Mouse (Mus musculus) CH12.LX (cell line): ENCODE measurements around the gene Pdcd6. TPM values are rescaled to one million over a fixed set of nuclear protein-coding genes. Genes with fewer than 3 reads are reported as not detected.

Experiments used
- DNase-seq: peaks from one replicate; pipeline ENCODE4 v3.0.0-alpha.2; 2013; ENCODE audit errors: extremely low read depth
- H3K27ac ChIP-seq: 2 replicates; pipeline ENCODE4 v1.5.1; 2012; ENCODE audit warnings: low read depth, mild to moderate bottlenecking, control low read depth, moderate library complexity; ENCODE audit not compliant: insufficient read depth
- H3K27me3 ChIP-seq: replicated peaks from 2 replicates; pipeline ENCODE3; 2012; ENCODE audit warnings: inconsistent platforms
- H3K36me3 ChIP-seq, 2 experiments: replicated peaks in 1 of 2; 2 replicates each; pipeline versions ENCODE3 to v1.6.1; 2012; ENCODE audit warnings: inconsistent platforms in 1 of 2, low read length in 1 of 2, mild to moderate bottlenecking in 1 of 2, mixed read lengths in 1 of 2, moderate library complexity in 1 of 2; ENCODE audit not compliant: control insufficient read depth in 1 of 2, insufficient read depth in 1 of 2
- H3K4me1 ChIP-seq, 2 experiments: 2 replicates each; pipeline ENCODE4 v1.6.1; 2012; ENCODE audit warnings: inconsistent platforms in 1 of 2, moderate library complexity in 1 of 2; ENCODE audit not compliant: insufficient read depth in 2 of 2, control insufficient read depth in 1 of 2
- H3K4me2 ChIP-seq: 2 replicates; pipeline ENCODE4 v1.6.1; 2012; ENCODE audit warnings: low read depth, mild to moderate bottlenecking, control low read depth; ENCODE audit not compliant: poor library complexity, insufficient read depth, severe bottlenecking
- H3K4me3 ChIP-seq, 3 experiments: fragments of 150-350 bp in 1 of 3; sonication (generic) in 1 of 3; replicated peaks in 1 of 3; 2 replicates each; pipeline versions ENCODE3 to v1.5.1; 2011 to 2012; ENCODE audit warnings: low read depth in 2 of 3, low read length in 2 of 3, mild to moderate bottlenecking in 2 of 3, moderate library complexity in 2 of 3, control low read depth in 1 of 3, improper control_type of control experiment in 1 of 3, inconsistent platforms in 1 of 3, mixed read lengths in 1 of 3; ENCODE audit not compliant: poor library complexity in 1 of 3
- H3K79me2 ChIP-seq: replicated peaks from 2 replicates; pipeline ENCODE4 v1.6.1; 2012; ENCODE audit warnings: mild to moderate bottlenecking, moderate library complexity; ENCODE audit not compliant: control insufficient read depth, poor library complexity, insufficient read depth, severe bottlenecking; ENCODE audit errors: extremely low read depth
- H3K9ac ChIP-seq: 2 replicates; pipeline ENCODE4 v1.6.1; 2012; ENCODE audit warnings: low read depth, mild to moderate bottlenecking, control low read depth, moderate library complexity; ENCODE audit not compliant: insufficient read depth
- H3K9me3 ChIP-seq: replicated peaks from 2 replicates; pipeline ENCODE3; 2012; ENCODE audit warnings: low read length, inconsistent platforms, mixed read lengths
- CHD1 ChIP-seq: IDR thresholded peaks from 2 replicates; pipeline ENCODE4 v1.6.1; 2012; ENCODE audit warnings: low read depth, low read length, improper control_type of control experiment, inconsistent platforms
- CTCF ChIP-seq, 2 experiments: IDR thresholded peaks in 1 of 2; conservative IDR thresholded peaks in 1 of 2; 2 replicates each; pipeline ENCODE4 v1.5.1; 2011 to 2012; ENCODE audit warnings: low read depth in 2 of 2, low read length in 2 of 2, improper control_type of control experiment in 1 of 2, inconsistent platforms in 1 of 2, mild to moderate bottlenecking in 1 of 2, moderate library complexity in 1 of 2
- E2F4 ChIP-seq: IDR thresholded peaks from 2 replicates; pipeline ENCODE4 v1.6.1; 2011; ENCODE audit warnings: low read depth, low read length, improper control_type of control experiment; ENCODE audit not compliant: insufficient replicate concordance
- ELF1 ChIP-seq: IDR thresholded peaks from 2 replicates; pipeline ENCODE4 v1.6.1; 2014; ENCODE audit warnings: low read depth, mild to moderate bottlenecking, inconsistent platforms, low read length, improper control_type of control experiment
- GABPA ChIP-seq: IDR thresholded peaks from 2 replicates; pipeline ENCODE4 v1.6.1; 2012; ENCODE audit warnings: low read depth, low read length, improper control_type of control experiment, inconsistent platforms; ENCODE audit not compliant: insufficient replicate concordance
- HCFC1 ChIP-seq: IDR thresholded peaks from 2 replicates; pipeline ENCODE4 v1.6.1; 2012; ENCODE audit warnings: low read depth, mild to moderate bottlenecking, inconsistent platforms, low read length, improper control_type of control experiment
- JUND ChIP-seq: conservative IDR thresholded peaks from 2 replicates; pipeline ENCODE4 v1.6.1; 2011; ENCODE audit warnings: low read depth, low read length, improper control_type of control experiment
- KAT2A ChIP-seq: IDR thresholded peaks from 2 replicates; pipeline ENCODE4 v1.6.1; 2012; ENCODE audit warnings: low read length, improper control_type of control experiment, inconsistent platforms; ENCODE audit not compliant: insufficient replicate concordance
- MAFK ChIP-seq: IDR thresholded peaks from 2 replicates; pipeline ENCODE4 v1.6.1; 2011; ENCODE audit warnings: low read length, improper control_type of control experiment; ENCODE audit not compliant: insufficient replicate concordance
- MAX ChIP-seq: IDR thresholded peaks from 2 replicates; pipeline ENCODE4 v1.6.1; 2011; ENCODE audit warnings: low read length, improper control_type of control experiment
- MAZ ChIP-seq: IDR thresholded peaks from 2 replicates; pipeline ENCODE4 v1.6.1; 2012; ENCODE audit warnings: low read depth, mild to moderate bottlenecking, inconsistent platforms, low read length, improper control_type of control experiment, moderate library complexity
- MXI1 ChIP-seq: IDR thresholded peaks from 2 replicates; pipeline ENCODE4 v1.6.1; 2011; ENCODE audit warnings: mild to moderate bottlenecking, low read depth, low read length, improper control_type of control experiment
- MYC ChIP-seq: IDR thresholded peaks from 2 replicates; pipeline ENCODE4 v1.6.1; 2011; ENCODE audit warnings: low read depth, mild to moderate bottlenecking, improper control_type of control experiment, low read length
- NELFE ChIP-seq: IDR thresholded peaks from 2 replicates; pipeline ENCODE4 v1.6.1; 2011; ENCODE audit warnings: low read depth, low read length, improper control_type of control experiment
- NRF1 ChIP-seq: IDR thresholded peaks from 2 replicates; pipeline ENCODE4 v1.6.1; 2014; ENCODE audit warnings: low read depth, mild to moderate bottlenecking, inconsistent platforms, low read length, improper control_type of control experiment, moderate library complexity
- PAX5 ChIP-seq: IDR thresholded peaks from 2 replicates; pipeline ENCODE4 v1.6.1; 2012; ENCODE audit warnings: low read length, inconsistent platforms, mixed read lengths
- POLR2A ChIP-seq: IDR thresholded peaks from 2 replicates; pipeline ENCODE4 v1.6.1; 2011; ENCODE audit warnings: low read depth, mild to moderate bottlenecking, improper control_type of control experiment, low read length
- POLR2AphosphoS2 ChIP-seq: IDR thresholded peaks from 2 replicates; pipeline ENCODE4 v1.6.1; 2011; ENCODE audit warnings: low read depth, low read length, improper control_type of control experiment
- SIN3A ChIP-seq: IDR thresholded peaks from 2 replicates; pipeline ENCODE4 v1.6.1; 2012; ENCODE audit warnings: low read length, improper control_type of control experiment, inconsistent platforms
- TBP ChIP-seq: conservative IDR thresholded peaks from 2 replicates; pipeline ENCODE4 v1.6.1; 2011; ENCODE audit warnings: low read depth, low read length, improper control_type of control experiment
- TCF12 ChIP-seq: IDR thresholded peaks from 2 replicates; pipeline ENCODE4 v1.6.1; 2014; ENCODE audit warnings: low read depth, mild to moderate bottlenecking, inconsistent platforms, low read length, improper control_type of control experiment
- USF1 ChIP-seq: IDR thresholded peaks from 2 replicates; pipeline ENCODE4 v1.6.1; 2014; ENCODE audit warnings: low read depth, mild to moderate bottlenecking, inconsistent platforms, low read length, improper control_type of control experiment
- USF2 ChIP-seq: conservative IDR thresholded peaks from 2 replicates; pipeline ENCODE4 v1.6.1; 2011; ENCODE audit warnings: low read depth, low read length, improper control_type of control experiment
- ZC3H11A ChIP-seq: IDR thresholded peaks from 2 replicates; pipeline ENCODE4 v1.6.1; 2012; ENCODE audit warnings: low read depth, mild to moderate bottlenecking, inconsistent platforms, low read length, improper control_type of control experiment
- ZKSCAN1 ChIP-seq: IDR thresholded peaks from 2 replicates; pipeline ENCODE4 v1.6.1; 2012; ENCODE audit warnings: low read depth, inconsistent platforms, low read length, improper control_type of control experiment, borderline replicate concordance
- dilution Hi-C: fragments of 300-500 bp; cut with MboI; formaldehyde crosslinking; loops from 2 replicates; pipeline ENCODE4 v1.14.3; 2020; ENCODE audit warnings: low sequenced_read_pairs; ENCODE audit not compliant: extremely low pct_unique_long_range_greater_than_20kb, extremely low pct_ligation_motif_present
- in situ Hi-C: fragments of 300-500 bp; cut with MboI; formaldehyde crosslinking; loops from 3 replicates; pipeline ENCODE4 v1.14.3; 2019; ENCODE audit warnings: low sequenced_read_pairs, low pct_ligation_motif_present, low pct_unique_long_range_greater_than_20kb, mixed read lengths
- polyA plus RNA-seq: library from polyadenylated mRNA; unstranded; fragments of >175 nt; gene quantifications from 2 replicates; pipeline ENCODE4 v1.2.1, GENCODE M21; 2012; ENCODE audit warnings: low read depth; ENCODE audit not compliant: insufficient read length
- total RNA-seq, 2 experiments: library from RNA; depleted of rRNA; stranded (reverse); fragments of 300-350 nt in 1 of 2; fragments of >200 nt in 1 of 2; gene quantifications; 2 replicates each; pipeline ENCODE4 v1.2.3; 2012 to 2014

The Pdcd6 gene
- total RNA-seq (2012; rRNA removed) (124 and 134 TPM in 2 replicates), total RNA-seq (2014; rRNA removed) (213 and 246 TPM in 2 replicates), polyA plus RNA-seq (136 and 139 TPM in 2 replicates)

DNA sequence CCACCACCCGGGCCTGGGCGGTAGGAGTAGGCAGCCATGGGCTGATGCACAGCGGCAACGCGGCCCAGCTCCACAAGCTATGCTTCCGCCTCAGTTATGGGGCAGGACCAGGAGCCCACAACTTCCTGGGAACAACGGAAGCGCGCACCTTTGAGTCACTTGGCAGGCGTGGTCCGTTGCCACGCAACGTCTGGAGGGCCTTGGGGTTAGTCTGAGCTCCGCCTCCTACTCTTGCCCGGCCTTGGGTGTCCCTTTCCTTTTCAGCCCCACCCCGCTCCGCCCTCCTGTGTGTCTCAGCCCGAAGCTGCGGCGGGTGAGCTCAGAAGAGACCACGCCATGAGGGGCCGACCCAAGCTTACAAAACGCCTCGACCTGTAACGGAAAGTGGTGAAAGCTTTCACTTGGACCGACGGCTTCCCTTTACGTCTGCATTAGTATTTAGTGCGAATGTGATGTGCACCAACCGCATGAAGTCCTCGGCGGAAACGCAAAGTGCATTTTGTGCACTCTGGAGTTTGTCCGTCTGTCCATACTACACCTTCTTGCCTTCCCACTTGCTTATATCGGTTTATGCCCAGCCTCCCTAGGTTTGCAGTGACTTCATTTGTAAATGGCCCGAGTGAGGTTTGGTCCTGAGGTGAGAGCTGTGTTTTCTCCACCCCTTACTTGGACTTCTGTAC lies at the start of gene Pdcd6:
Gene Pdcd6 (minus strand): TSS at position 411 of the 680 bp plus-strand sequence.
- H3K9ac ChIP-seq: peak within 1 kb of the TSS; percentile 73
- peaks cover 23 to 52% of the 10 kb centered on the region in 2 experiments for H3K36me3 ChIP-seq
- peak; percentile 99 for DNase-seq
- in situ Hi-C loops: no loop called here
- peak within 1 kb of the TSS; percentile 40; the same call in 1 of the 2 replicates for H3K27ac ChIP-seq
- peaks cover 0 to 25% of the 10 kb centered on the region in 2 experiments; a peak in 2 of 4 replicates for H3K4me1 ChIP-seq
- peak within 1 kb of the TSS; percentile 84 to 97 (median 90) for H3K4me3 ChIP-seq
- H3K79me2 ChIP-seq: peaks cover 23% of the 10 kb centered on the region
- H3K9me3 ChIP-seq: no peaks in the 10 kb centered on the region
- no peak for TF ChIP-seq JUND
- TF ChIP-seq MYC: peak; percentile 63; the same call in 1 of the 2 replicates
- peak; percentile 66 for TF ChIP-seq TBP
- TF ChIP-seq USF2: no peak
- peak; percentile 77 for TF ChIP-seq HCFC1
- TF ChIP-seq ELF1: peak; percentile 93
- TF ChIP-seq NRF1: 0 out of 2 replicates have a peak, but pooled peaks have one; percentile 6
- peak; percentile 74 for TF ChIP-seq NELFE
- TF ChIP-seq CTCF (conservative IDR thresholded peaks at IDR 0.05 in 1 of 2, IDR thresholded peaks at IDR 0.05 in 1 of 2; ENCODE audit: low read depth in 2 of 2, low read length in 2 of 2): no peak
- peak; percentile 36 for TF ChIP-seq TCF12
- peak; percentile 75; the same call in 1 of the 2 replicates for TF ChIP-seq MXI1
- no peak for TF ChIP-seq ZKSCAN1
- TF ChIP-seq POLR2AphosphoS2: peak; percentile 83
- TF ChIP-seq MAFK: no peak
- TF ChIP-seq CHD1: no peak
- peak; percentile 53; the same call in 1 of the 2 replicates for TF ChIP-seq MAX
- peak; percentile 44; the same call in 1 of the 2 replicates for TF ChIP-seq KAT2A
- peak; percentile 87 for TF ChIP-seq POLR2A
- peak; percentile 85 for TF ChIP-seq SIN3A
- H3K4me2 ChIP-seq: peak within 1 kb of the TSS; percentile 73
- no peaks in the 10 kb centered on the region for H3K27me3 ChIP-seq
- dilution Hi-C loops: no loop called here

DNA sequence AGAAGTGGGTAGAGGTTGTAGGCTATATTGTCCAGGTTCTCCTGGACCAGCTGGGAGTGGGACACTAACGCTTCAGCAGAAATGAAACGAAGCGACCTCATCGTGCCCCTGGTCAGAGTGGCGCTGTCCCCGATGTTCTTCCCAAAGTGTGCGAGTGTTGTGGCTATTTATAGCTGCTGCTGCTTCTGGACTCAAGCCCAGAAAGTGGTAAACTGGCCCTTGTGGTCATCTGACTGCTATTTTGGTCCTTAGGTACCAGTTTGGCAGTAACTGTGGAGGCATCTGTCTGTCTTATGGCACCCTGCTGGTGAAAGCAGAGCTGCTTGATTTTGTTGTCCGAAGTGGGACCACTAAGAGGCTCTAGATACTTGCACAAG lies 46.5 kb upstream of the Pdcd6 start, which contains the start of gene Lrrc14b:
Gene Lrrc14b (minus strand): TSS at position 147 of the 377 bp plus-strand sequence.
- in situ Hi-C loops (no loop called here), dilution Hi-C loops (no loop called here)
- Histone ChIP-seq H3K4me1 (peaks cover 0 to 11% of the 10 kb centered on the region in 2 experiments; a peak in 2 of 4 replicates), H3K27ac (no peak within 1 kb of the TSS), H3K27me3 (no peaks in the 10 kb centered on the region), H3K79me2 (no peaks in the 10 kb centered on the region; the same call in 1 of the 2 replicates), H3K4me2 (no peak within 1 kb of the TSS), H3K9ac (no peak within 1 kb of the TSS), H3K36me3 (peaks cover 17 to 45% of the 10 kb centered on the region in 2 experiments), H3K9me3 (no peaks in the 10 kb centered on the region), H3K4me3 (no peak within 1 kb of the TSS)
- TF ChIP-seq CTCF (conservative IDR thresholded peaks at IDR 0.05 in 1 of 2, IDR thresholded peaks at IDR 0.05 in 1 of 2; ENCODE audit: low read depth in 2 of 2, low read length in 2 of 2): no peak
- no peak for TF ChIP-seq MAZ
- no peak for TF ChIP-seq HCFC1
- TF ChIP-seq ZC3H11A: no peak
- no peak for TF ChIP-seq E2F4
- TF ChIP-seq USF1: no peak
- no peak for TF ChIP-seq GABPA
- TF ChIP-seq POLR2A: no peak
- no peak for TF ChIP-seq PAX5
- no peak for TF ChIP-seq TCF12
- TF ChIP-seq MXI1: no peak
- TF ChIP-seq KAT2A: no peak
- TF ChIP-seq JUND: no peak
- TF ChIP-seq SIN3A: no peak
- no peak for DNase-seq
